9 mouse cellular contexts compared by ENCODE assay signal in the genomic region with DNA sequence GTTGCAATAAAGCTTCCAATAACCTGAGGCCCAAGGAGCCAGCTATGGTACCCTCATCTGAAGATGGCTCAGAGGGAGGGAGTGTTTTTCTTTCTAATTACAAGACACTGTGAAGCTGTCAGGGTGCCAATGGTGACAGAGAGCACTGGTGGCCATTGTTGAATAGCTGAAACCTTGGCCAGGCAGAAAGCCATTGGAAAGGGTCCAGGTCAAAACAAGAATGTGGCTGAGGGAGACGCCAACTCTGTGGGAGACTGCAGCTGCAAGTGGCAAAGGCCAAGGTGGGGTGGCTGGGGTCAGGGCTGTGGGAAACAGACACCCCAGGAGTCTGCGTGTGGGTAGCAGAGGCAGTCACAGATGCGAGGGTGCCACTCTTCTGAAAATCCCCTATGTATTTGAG. TPM values are rescaled to one million over a fixed set of nuclear protein-coding genes. Genes with fewer than 3 reads are reported as not detected.
DNase-seq lines count a peak whose midpoint lies in the region; ATAC-seq and TF ChIP-seq lines count a peak whose summit lies in the region.
"Had no signal": no experiment of that assay in that cellular context is flagged by ENCODE, and none has a peak within 500 bp of the region (broad histone marks: within the 10 kb centered on the region; RNA-seq: fewer than 3 reads in every experiment).

No protein-coding gene starts in this region.

- H3K79me3 ChIP-seq in C2C12 (ENCODE audit: low read depth) = no peaks in the 10 kb centered on the region

- no peak overlapping the region for H3K4me2 ChIP-seq in heart, embryonic 11.5 days
- no peak overlapping the region for H3K4me2 ChIP-seq in midbrain, embryonic 11.5 days
- H3K4me2 ChIP-seq: neural tube, embryonic 12.5 days had no signal

- no peak for ATAC-seq in heart, embryonic 11.5 days (replicated peaks; ENCODE audit: insufficient number of reproducible peaks, low FRiP score, low TSS enrichment)
- ATAC-seq in midbrain, embryonic 11.5 days (ENCODE audit: low FRiP score) = no peak

- H3K4me1 ChIP-seq in heart, embryonic 11.5 days (ENCODE audit: control insufficient read depth, insufficient read depth, low read length) = peaks cover 17% of the 10 kb centered on the region
- H3K4me1 ChIP-seq in midbrain, embryonic 11.5 days (ENCODE audit: control insufficient read depth, insufficient read depth, low read length) = peaks cover 6% of the 10 kb centered on the region; the same call in 1 of the 2 replicates

- H3ac ChIP-seq in C2C12 (ENCODE audit: control insufficient read depth, insufficient read length, low read depth) = no peak overlapping the region

- no peaks in the 10 kb centered on the region; the same call in 1 of the 2 replicates for H3K9me3 ChIP-seq in heart, embryonic 11.5 days (replicated peaks; ENCODE audit: control insufficient read depth, low read length)
- H3K9me3 ChIP-seq in midbrain, embryonic 11.5 days (ENCODE audit: control insufficient read depth, low read length) = no peaks in the 10 kb centered on the region
- H3K9me3 ChIP-seq: neural tube, embryonic 12.5 days had no signal

- no peaks in the 10 kb centered on the region for H3K27me3 ChIP-seq in heart, embryonic 11.5 days (ENCODE audit: control insufficient read depth, insufficient read depth, low read length)
- no peaks in the 10 kb centered on the region for H3K27me3 ChIP-seq in C2C12 (ENCODE audit: control insufficient read depth, insufficient read depth, insufficient read length)
- H3K27me3 ChIP-seq in midbrain, embryonic 11.5 days (ENCODE audit: control insufficient read depth, insufficient read depth, low read length) = no peaks in the 10 kb centered on the region
- H3K27me3 ChIP-seq: neural tube, embryonic 12.5 days had no signal

- TF ChIP-seq CTCF in C2C12 (IDR thresholded peaks at IDR 0.05; ENCODE audit: control insufficient read depth, insufficient read depth, insufficient read length) = no peak

- H3K27ac ChIP-seq in heart, embryonic 11.5 days (ENCODE audit: low read depth, low read length) = no peak overlapping the region
- no peak overlapping the region for H3K27ac ChIP-seq in midbrain, embryonic 11.5 days (ENCODE audit: low read depth, low read length)
- H3K27ac ChIP-seq: neural tube, embryonic 12.5 days had no signal

- WGBS in heart, embryonic 11.5 days (ENCODE audit: insufficient replicate concordance) = 80% methylated on average over 3 of the region's 3 CpGs
- 81% methylated on average over 3 of the region's 3 CpGs for WGBS in midbrain, embryonic 11.5 days

- no peaks in the 10 kb centered on the region for H3K79me2 ChIP-seq in C2C12 (ENCODE audit: control insufficient read depth, insufficient read depth)

- intact Hi-C loops in gastrocnemius, postnatal 14 days (cut with DNase I; ENCODE audit: low total_unique reads) = no loop called here

- no peak overlapping the region for H3K4me3 ChIP-seq in heart, embryonic 11.5 days (ENCODE audit: low read depth, low read length)
- H3K4me3 ChIP-seq in C2C12 (ENCODE audit: insufficient read depth, poor library complexity, severe bottlenecking) = no peak overlapping the region
- no peak overlapping the region for H3K4me3 ChIP-seq in midbrain, embryonic 11.5 days (ENCODE audit: low read depth, low read length)
- H3K4me3 ChIP-seq: neural tube, embryonic 12.5 days had no signal

- H3K36me3 ChIP-seq in heart, embryonic 11.5 days (ENCODE audit: control insufficient read depth, insufficient read depth, low read length) = no peaks in the 10 kb centered on the region
- H3K36me3 ChIP-seq in C2C12 (ENCODE audit: control insufficient read depth, insufficient read depth) = no peaks in the 10 kb centered on the region
- no peaks in the 10 kb centered on the region for H3K36me3 ChIP-seq in midbrain, embryonic 11.5 days (ENCODE audit: control insufficient read depth, insufficient read depth, low read length)
- H3K36me3 ChIP-seq: neural tube, embryonic 12.5 days had no signal

- no peak overlapping the region for H3K9ac ChIP-seq in heart, embryonic 11.5 days (ENCODE audit: low read depth, low read length)
- no peak overlapping the region for H3K9ac ChIP-seq in midbrain, embryonic 11.5 days (ENCODE audit: low read length)
- H3K9ac ChIP-seq: neural tube, embryonic 12.5 days had no signal

- peak; percentile 79 to 82 for DNase-seq in heart, adult 18-20 months
- DNase-seq in gastrocnemius, postnatal 14 days = peak; percentile 63
- DNase-seq in layer of hippocampus, postnatal 10 days (ENCODE audit: low spot score in 2 of 2) = peak; percentile 22 to 47
- peak; percentile 67 for DNase-seq in testis, postnatal 10 days (ENCODE audit: low spot score)
- DNase-seq in T-cell, adult 2 months (ENCODE audit: low spot score) = no peak
- no peak for DNase-seq in midbrain, embryonic 11.5 days (ENCODE audit: low spot score, missing footprints)

TF ChIP-seq in C2C12, 6 proteins besides CTCF, POLR2A, EP300 and RAD21:
- TF ChIP-seq MYOD1 (IDR thresholded peaks at IDR 0.05; ENCODE audit: control insufficient read depth, insufficient read length, low read depth) = peak; percentile 72
- TF ChIP-seq FOSL1 (IDR thresholded peaks at IDR 0.05; ENCODE audit: insufficient read depth, low read length, poor library complexity, severe bottlenecking) = no peak
TF ChIP-seq in C2C12: peak in this region for 1.

RNA-seq across cellular contexts. Expression of a gene that starts 16.3 kb away (rescaled TPM):
- total RNA-seq in heart, adult 18-20 months (2021) = 100 to 1,000 TPM; 108 to 118 TPM
- 1.9 and 3.1 TPM in 2 replicates for polyA plus RNA-seq in heart, embryonic 11.5 days (2014; fragmentation: Nextera tagmentation; extraction: Ambion mirVana)
- polyA plus RNA-seq in C2C12 (2012; fragmentation: generic; extraction: Trizol) = 5,339 TPM
- total RNA-seq in gastrocnemius, postnatal 14 days (2021) = 100 to 1,000 TPM; 129 to 154 TPM
- total RNA-seq in layer of hippocampus, postnatal 10 days (2021) = 100 to 1,000 TPM; 124 to 137 TPM
- 4.1 TPM in 1 of 2 replicates, not detected in the other for polyA plus RNA-seq in midbrain, embryonic 11.5 days (2014; fragmentation: Nextera tagmentation; extraction: Ambion mirVana)

Comparison
In these comparisons a context has a peak if more than half of its experiments do, and no peak if none do; other contexts are left out.
1. DNase-seq: peak in heart, adult 18-20 months (2 of 2), gastrocnemius, postnatal 14 days (single experiment), layer of hippocampus, postnatal 10 days (2 of 2) and testis, postnatal 10 days (single experiment); none in T-cell, adult 2 months (single experiment) and midbrain, embryonic 11.5 days (single experiment).